Mouse (Mus musculus): ENCODE data around the gene Ppp4r1. TPM values are rescaled to one million over a fixed set of nuclear protein-coding genes. Genes with fewer than 3 reads are reported as not detected.

The Ppp4r1 gene
- total and polyA plus RNA-seq, 3 experiments, result 12.9 to 17.1 (median 13.6) TPM

GRCm38 (mm10) chr17:65737175-65737574 is 45.2 kb upstream of the Ppp4r1 start:
- no peak overlapping the region for H3K27ac ChIP-seq (ENCODE audit: insufficient read depth, low read depth)

GRCm38 (mm10) chr17:65737622-65738021 is 44.8 kb upstream of the Ppp4r1 start:
- in situ Hi-C loops (cut with MboI; ENCODE audit: low pct_ligation_motif_present, low pct_unique_long_range_greater_than_20kb, low sequenced_read_pairs) (no loop called here), dilution Hi-C loops (cut with MboI; ENCODE audit: extremely low pct_ligation_motif_present, extremely low pct_unique_long_range_greater_than_20kb, low sequenced_read_pairs) (no loop called here)
- TF ChIP-seq ZNF384 (IDR thresholded peaks at IDR 0.05; ENCODE audit: low read depth, low read length), result no peak
- TF ChIP-seq POLR2AphosphoS2 (IDR thresholded peaks at IDR 0.05; ENCODE audit: low read depth, low read length), result no peak
- no peak for TF ChIP-seq TBP (conservative IDR thresholded peaks at IDR 0.05; ENCODE audit: low read depth, low read length)
- TF ChIP-seq RCOR1 (conservative IDR thresholded peaks at IDR 0.05; ENCODE audit: low read depth, low read length), result no peak
- no peak for TF ChIP-seq NELFE (IDR thresholded peaks at IDR 0.05; ENCODE audit: low read depth, low read length)
- no peak for TF ChIP-seq SIN3A (IDR thresholded peaks at IDR 0.05; ENCODE audit: low read length)
- TF ChIP-seq USF1 (IDR thresholded peaks at IDR 0.05; ENCODE audit: low read depth, low read length), result no peak
- TF ChIP-seq GABPA (IDR thresholded peaks at IDR 0.05; ENCODE audit: insufficient replicate concordance, low read depth, low read length), result no peak
- no peak for TF ChIP-seq MEF2A (IDR thresholded peaks at IDR 0.05; ENCODE audit: borderline replicate concordance, low read depth, low read length)
- TF ChIP-seq BHLHE40 (IDR thresholded peaks at IDR 0.05; ENCODE audit: low read depth, low read length), result no peak
- no peak for TF ChIP-seq ETS1 (conservative IDR thresholded peaks at IDR 0.05; ENCODE audit: low read depth, low read length)
- no peak for TF ChIP-seq MXI1 (IDR thresholded peaks at IDR 0.05; ENCODE audit: low read depth, low read length)
- TF ChIP-seq ZC3H11A (IDR thresholded peaks at IDR 0.05; ENCODE audit: low read depth, low read length), result no peak
- no peak for TF ChIP-seq UBTF (IDR thresholded peaks at IDR 0.05; ENCODE audit: low read depth, low read length)
- H3K27me3 ChIP-seq (replicated peaks), result no peaks in the 10 kb centered on the region
- no peaks in the 10 kb centered on the region for H3K36me3 ChIP-seq (replicated peaks in 1 of 2; ENCODE audit: control insufficient read depth in 1 of 2, insufficient read depth in 1 of 2, low read length in 1 of 2)
- H3K79me2 ChIP-seq (replicated peaks; ENCODE audit: control insufficient read depth, extremely low read depth, insufficient read depth, poor library complexity, severe bottlenecking), result no peaks in the 10 kb centered on the region
- peaks cover 7% of the 10 kb centered on the region for H3K9me3 ChIP-seq (replicated peaks; ENCODE audit: low read length)
- H3K4me3 ChIP-seq (replicated peaks in 1 of 3; ENCODE audit: low read depth in 2 of 3, low read length in 2 of 3, poor library complexity in 1 of 3), result no peak overlapping the region
- no peak overlapping the region for H3K27ac ChIP-seq (ENCODE audit: insufficient read depth, low read depth)
- H3K4me1 ChIP-seq (ENCODE audit: control insufficient read depth in 1 of 2, insufficient read depth in 2 of 2), result peaks cover 6 to 32% of the 10 kb centered on the region in 2 experiments
- no peak overlapping the region for H3K9ac ChIP-seq (ENCODE audit: insufficient read depth, low read depth)
- no peak overlapping the region for H3K4me2 ChIP-seq (ENCODE audit: insufficient read depth, low read depth, poor library complexity, severe bottlenecking)
- no peak for DNase-seq (ENCODE audit: extremely low read depth)

More at GRCm38 (mm10) chr17:65737175-65737574, 45.2 kb upstream of the Ppp4r1 start:
- Histone ChIP-seq H3K4me1 (ENCODE audit: control insufficient read depth in 1 of 2, insufficient read depth in 2 of 2) (peaks cover 6 to 36% of the 10 kb centered on the region in 2 experiments), H3K4me3 (replicated peaks in 1 of 3; ENCODE audit: low read depth in 2 of 3, low read length in 2 of 3, poor library complexity in 1 of 3) (no peak overlapping the region), H3K4me2 (ENCODE audit: insufficient read depth, low read depth, poor library complexity, severe bottlenecking) (no peak overlapping the region), H3K79me2 (replicated peaks; ENCODE audit: control insufficient read depth, extremely low read depth, insufficient read depth, poor library complexity, severe bottlenecking) (no peaks in the 10 kb centered on the region), H3K27me3 (replicated peaks) (no peaks in the 10 kb centered on the region), H3K9me3 (replicated peaks; ENCODE audit: low read length) (peaks cover 7% of the 10 kb centered on the region), H3K9ac (ENCODE audit: insufficient read depth, low read depth) (no peak overlapping the region), H3K36me3 (replicated peaks in 1 of 2; ENCODE audit: control insufficient read depth in 1 of 2, insufficient read depth in 1 of 2, low read length in 1 of 2) (no peaks in the 10 kb centered on the region)
- DNase-seq (ENCODE audit: extremely low read depth), result no peak
- no peak for TF ChIP-seq MAX (IDR thresholded peaks at IDR 0.05; ENCODE audit: low read length)
- TF ChIP-seq RAD21 (IDR thresholded peaks at IDR 0.05; ENCODE audit: low read depth, low read length), result no peak
- TF ChIP-seq ZKSCAN1 (IDR thresholded peaks at IDR 0.05; ENCODE audit: borderline replicate concordance, low read depth, low read length), result no peak
- TF ChIP-seq MAZ (IDR thresholded peaks at IDR 0.05; ENCODE audit: low read depth, low read length), result no peak
- no peak for TF ChIP-seq KAT2A (IDR thresholded peaks at IDR 0.05; ENCODE audit: insufficient replicate concordance, low read length)
- no peak for TF ChIP-seq JUN (IDR thresholded peaks at IDR 0.05; ENCODE audit: insufficient read depth, low read depth, low read length)
- TF ChIP-seq CTCF (conservative IDR thresholded peaks at IDR 0.05 in 1 of 2, IDR thresholded peaks at IDR 0.05 in 1 of 2; ENCODE audit: low read depth in 2 of 2, low read length in 2 of 2), result no peak
- TF ChIP-seq NRF1 (IDR thresholded peaks at IDR 0.05; ENCODE audit: low read depth, low read length), result no peak
- no peak for TF ChIP-seq TCF12 (IDR thresholded peaks at IDR 0.05; ENCODE audit: low read depth, low read length)
- no peak for TF ChIP-seq MAFK (IDR thresholded peaks at IDR 0.05; ENCODE audit: insufficient replicate concordance, low read length)
- TF ChIP-seq JUND (conservative IDR thresholded peaks at IDR 0.05; ENCODE audit: low read depth, low read length), result no peak
- no peak for TF ChIP-seq USF1 (IDR thresholded peaks at IDR 0.05; ENCODE audit: low read depth, low read length)
- TF ChIP-seq TBP (conservative IDR thresholded peaks at IDR 0.05; ENCODE audit: low read depth, low read length), result no peak
- dilution Hi-C loops (cut with MboI; ENCODE audit: extremely low pct_ligation_motif_present, extremely low pct_unique_long_range_greater_than_20kb, low sequenced_read_pairs) (no loop called here), in situ Hi-C loops (cut with MboI; ENCODE audit: low pct_ligation_motif_present, low pct_unique_long_range_greater_than_20kb, low sequenced_read_pairs) (no loop called here)
